Mouse (Mus musculus): ENCODE measurements around the gene Gm10447.
"Not testable (repeated sequence)": the region's sequence is repeated elsewhere in the genome, so short reads cannot be mapped to it uniquely, and the experiment has no call there.

Gm10447 gene

DNA sequence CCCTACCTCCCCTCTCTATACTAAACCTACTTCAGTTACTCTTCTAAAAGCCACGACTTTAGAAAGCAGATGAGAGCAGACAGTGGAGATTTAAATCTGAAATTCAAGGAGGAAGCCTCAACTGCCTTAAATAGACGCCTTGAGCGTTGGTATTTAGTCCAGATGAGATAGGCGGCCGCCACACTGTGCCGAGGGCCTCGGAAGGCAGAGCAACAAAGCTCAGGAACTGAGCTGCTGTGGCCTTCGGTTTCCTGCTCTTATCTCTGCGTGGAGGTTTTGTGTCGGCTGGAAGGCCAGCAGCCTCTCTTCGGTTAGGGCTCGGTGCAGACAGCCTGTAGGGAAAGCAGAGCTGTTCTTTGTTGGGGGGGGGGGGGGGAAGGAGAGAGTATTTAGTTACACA, 15.0 kb downstream of the Gm10447 start:
- DNase-seq, result no peak

- no peak for DNase-seq
These were observed 20.6 kb downstream of the Gm10447 start for GRCm38 (mm10) chr11:53436338-53436737.

DNA sequence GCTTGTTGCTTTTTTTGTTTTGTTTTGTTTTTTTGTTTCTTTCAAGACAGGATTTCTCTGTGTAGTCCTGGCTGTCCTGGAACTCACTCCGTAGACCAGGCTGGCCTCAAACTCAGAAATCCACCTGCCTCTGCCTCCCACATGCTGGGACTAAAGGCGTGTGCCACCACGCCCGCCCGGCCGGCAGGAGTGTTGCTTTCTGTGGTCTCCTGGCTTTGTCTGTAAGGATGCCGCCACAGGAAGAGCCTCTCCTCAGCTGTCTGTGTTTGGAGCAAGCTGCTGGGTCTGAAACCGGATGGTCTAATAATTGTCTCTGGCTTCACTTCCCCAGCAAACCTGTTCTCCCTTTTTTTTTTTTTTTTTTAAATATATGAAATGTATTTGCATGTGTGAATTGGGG, 21.4 kb downstream of the Gm10447 start:
- DNase-seq, result no peak

- DNase-seq, result no peak
These were observed 23.9 kb downstream of the Gm10447 start for GRCm38 (mm10) chr11:53433057-53433456.

DNA sequence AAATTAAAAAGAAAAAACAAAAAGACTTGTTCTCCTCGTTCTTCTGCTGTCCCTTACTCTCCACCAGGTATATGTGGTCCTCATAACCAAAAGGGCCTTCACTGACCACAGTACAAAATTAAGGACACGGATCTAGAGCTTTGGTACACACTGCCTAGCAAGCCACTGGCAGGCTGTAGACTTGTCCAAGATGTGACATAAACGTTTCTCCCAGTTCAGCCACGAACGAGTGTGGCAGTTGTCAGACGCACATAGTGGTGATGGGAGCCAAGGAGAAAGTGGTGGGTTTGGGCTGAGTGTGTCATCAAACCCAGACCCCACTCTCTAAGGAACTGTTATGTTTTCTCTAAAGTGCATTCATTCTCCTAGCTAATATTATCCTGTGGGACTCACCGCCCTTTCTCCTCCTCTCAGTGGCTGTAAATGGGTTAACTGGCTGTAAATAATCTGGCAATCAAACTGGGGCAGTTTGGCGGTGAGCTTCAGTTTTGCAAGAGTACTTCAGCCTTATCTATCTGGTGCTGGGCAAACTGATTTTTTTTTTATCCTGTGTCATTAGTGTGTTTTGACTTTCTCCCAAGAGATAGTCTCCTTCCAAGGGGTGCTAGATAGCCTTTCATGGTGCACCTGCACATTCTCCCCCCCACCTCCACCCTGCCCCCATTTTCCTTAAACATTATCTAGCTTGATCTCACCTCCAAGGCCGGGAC, 25.4 kb downstream of the Gm10447 start:
- DNase-seq, result no peak

DNA sequence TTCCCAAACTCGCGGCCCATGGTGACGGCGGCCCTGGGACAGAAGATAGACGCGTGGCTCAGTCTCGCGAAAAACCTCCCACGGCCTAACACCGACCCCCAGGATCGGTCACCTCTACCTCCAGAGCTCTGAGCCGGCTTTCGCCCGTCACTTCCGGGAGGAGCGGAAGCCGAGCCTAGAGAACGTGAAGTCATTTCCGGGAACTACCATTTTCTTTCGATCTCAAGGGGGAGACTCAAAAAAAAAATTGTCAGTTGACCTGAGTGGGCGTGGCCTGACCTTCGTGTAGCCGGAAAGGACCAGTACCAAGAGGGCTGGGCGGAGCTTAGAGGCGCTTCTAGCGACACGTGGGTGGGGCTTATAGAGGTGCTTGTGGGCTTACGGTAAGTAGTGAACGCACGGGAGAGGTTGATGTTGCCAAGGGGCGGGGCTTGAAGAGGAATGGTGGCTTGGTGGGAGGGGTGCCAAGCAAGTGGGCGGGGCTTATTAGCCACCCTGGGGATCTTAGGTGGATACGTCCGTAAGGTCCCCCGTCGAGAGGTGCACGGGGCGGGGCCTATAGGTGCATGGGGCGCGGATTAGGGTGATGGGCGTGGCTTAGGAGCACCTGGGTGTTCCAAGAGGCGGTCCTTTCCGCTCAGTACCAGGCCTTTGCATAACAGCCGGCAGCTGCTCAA, 26.1 kb downstream of the Gm10447 start, which contains the start of the genes Uqcrq and Gdf9:
TSS of gene Uqcrq (minus strand) at position 162 of the 677 bp plus-strand sequence.
TSS of gene Gdf9 (plus strand) at position 354 of the 677 bp plus-strand sequence.
- peak; percentile 98 to 99 for DNase-seq

- DNase-seq, result no peak
These were observed 26.6 kb downstream of the Gm10447 start for GRCm38 (mm10) chr11:53430300-53430669.

DNA sequence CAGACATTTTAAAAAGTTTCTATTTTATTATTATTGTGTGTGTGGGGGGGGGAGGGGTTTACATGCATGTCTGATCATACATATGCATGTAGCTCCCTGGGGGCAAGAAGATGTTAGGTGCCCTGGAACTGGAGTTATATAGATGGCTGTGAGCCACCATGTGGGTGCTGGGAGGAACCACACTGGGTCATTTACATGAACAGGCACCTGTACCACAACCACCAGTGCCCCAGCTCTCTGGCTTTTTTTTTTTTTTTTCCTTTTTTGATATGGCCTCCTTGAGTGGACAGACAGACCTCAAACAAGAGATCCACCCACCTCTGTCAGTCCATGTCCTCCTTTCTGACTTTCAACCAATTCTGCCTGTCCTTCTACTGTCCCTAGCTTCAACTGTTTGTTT, 27.7 kb downstream of the Gm10447 start:
- DNase-seq, result no peak

DNA sequence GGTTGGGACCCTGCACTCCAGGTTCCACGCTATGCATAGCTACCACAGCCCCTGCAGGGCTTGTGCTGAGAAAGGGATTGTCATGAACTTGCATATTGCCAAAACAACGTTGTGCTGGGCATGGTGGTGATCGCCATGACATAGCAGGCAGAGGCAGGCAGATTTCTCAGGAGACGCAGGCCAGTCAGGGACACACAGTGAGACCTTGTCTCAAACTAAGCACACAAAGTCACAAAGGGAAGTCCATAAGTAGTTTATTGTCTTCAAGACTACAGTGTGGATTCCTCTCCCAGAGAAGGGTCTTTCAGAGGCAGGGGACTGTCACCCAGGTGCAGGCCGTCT, 28.2 kb downstream of the Gm10447 start:
- no peak for DNase-seq

GRCm38 (mm10) chr11:53427993-53428715, 28.8 kb downstream of the Gm10447 start:
- no peak for DNase-seq

DNA sequence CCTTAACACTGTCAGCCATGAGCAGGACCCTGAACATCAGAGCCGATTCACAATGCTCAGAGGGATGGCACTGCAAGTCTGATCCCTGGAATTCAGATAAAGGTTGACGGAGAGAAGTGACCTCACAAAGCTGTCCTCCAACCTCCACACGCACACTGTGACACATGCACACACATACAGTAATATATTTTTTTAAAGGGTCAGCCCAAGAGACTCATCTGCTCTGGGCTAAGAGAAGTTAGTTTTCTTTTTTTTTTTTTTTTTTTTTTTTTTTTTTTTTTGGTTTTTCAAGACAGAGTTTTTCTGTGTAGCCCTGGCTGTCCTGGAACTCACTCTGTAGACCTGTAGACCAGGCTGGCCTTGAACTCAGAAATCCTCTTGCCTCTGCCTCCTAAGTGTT, 30.0 kb downstream of the Gm10447 start:
- DNase-seq, result not testable (repeated sequence)

- no peak for DNase-seq
These were observed 31.1 kb downstream of the Gm10447 start for GRCm38 (mm10) chr11:53425711-53426255.

GRCm38 (mm10) chr11:53425251-53425650, 31.7 kb downstream of the Gm10447 start:
- DNase-seq, result no peak

- DNase-seq, result no peak
These were observed 32.1 kb downstream of the Gm10447 start for GRCm38 (mm10) chr11:53424826-53425225.

- no peak for DNase-seq
These were observed 33.9 kb downstream of the Gm10447 start, which contains the start of gene Leap2 for GRCm38 (mm10) chr11:53423036-53423435. Gene Leap2 (minus strand): TSS chr11:53423170.

DNA sequence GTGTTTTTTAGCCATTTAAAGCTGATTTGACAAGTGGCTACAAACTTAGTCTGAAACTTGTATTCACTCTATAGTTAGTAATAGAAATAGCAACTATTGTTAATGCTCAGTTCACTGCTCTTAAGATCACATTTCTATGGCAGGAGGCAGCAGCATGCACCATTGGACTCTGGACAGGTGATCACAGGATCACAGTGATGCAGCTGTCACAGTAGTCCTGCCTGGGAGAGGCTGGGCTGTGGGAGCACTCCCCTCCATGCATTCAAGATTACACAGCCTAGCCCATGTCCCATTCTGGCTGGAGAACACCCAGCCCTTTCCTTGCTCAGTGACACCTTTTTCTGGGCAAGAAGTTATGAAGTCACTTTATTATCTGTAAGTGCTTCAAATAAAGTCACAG, 38.9 kb downstream of the Gm10447 start:
- no peak for DNase-seq

- DNase-seq, result no peak
These were observed 43.0 kb downstream of the Gm10447 start for GRCm38 (mm10) chr11:53413871-53414270.

GRCm38 (mm10) chr11:53411738-53412137, 45.2 kb downstream of the Gm10447 start:
- no peak for DNase-seq

Data from kidney, postnatal 4 days (tissue).